Mouse (Mus musculus) heart, embryonic 15.5 days (tissue): ENCODE measurements around the gene Kif16b. TPM values are rescaled to one million over a fixed set of nuclear protein-coding genes. Genes with fewer than 3 reads are reported as not detected.

Source experiments
- ATAC-seq: fragments of 200-750 bp; cut with Nextera tagmentation; replicated peaks from 2 replicates; pipeline ENCODE4 v1.8.0; 2017; ENCODE audit warnings: low read depth, moderate TSS enrichment; ENCODE audit not compliant: insufficient number of reproducible peaks, insufficient read depth, low FRiP score
- H3K27ac ChIP-seq: fragments of 300-500 bp; sonication (generic); 2 replicates; pipeline ENCODE4 v1.5.1; 2015; ENCODE audit warnings: mild to moderate bottlenecking, inconsistent platforms
- H3K27me3 ChIP-seq: fragments of 300-500 bp; sonication (generic); 2 replicates; pipeline ENCODE4 v1.6.1; 2015; ENCODE audit warnings: inconsistent platforms
- H3K36me3 ChIP-seq: fragments of 300-500 bp; sonication (generic); 2 replicates; pipeline ENCODE4 v1.6.1; 2015; ENCODE audit warnings: mild to moderate bottlenecking, inconsistent platforms
- H3K4me1 ChIP-seq: fragments of 300-500 bp; sonication (generic); replicated peaks from 2 replicates; pipeline ENCODE4 v1.6.1; 2015; ENCODE audit warnings: inconsistent platforms
- H3K4me2 ChIP-seq: fragments of 300-500 bp; sonication (generic); 2 replicates; pipeline ENCODE4 v1.6.1; 2015; ENCODE audit warnings: inconsistent platforms, mild to moderate bottlenecking, moderate library complexity
- H3K4me3 ChIP-seq: fragments of 300-500 bp; sonication (generic); 2 replicates; pipeline ENCODE4 v1.5.1; 2015; ENCODE audit warnings: mild to moderate bottlenecking, inconsistent platforms
- H3K9ac ChIP-seq: fragments of 300-500 bp; sonication (generic); 2 replicates; pipeline ENCODE4 v1.6.1; 2015; ENCODE audit warnings: mild to moderate bottlenecking, inconsistent platforms
- H3K9me3 ChIP-seq: fragments of 300-500 bp; sonication (generic); replicated peaks from 2 replicates; pipeline ENCODE4 v1.6.1; 2016; ENCODE audit warnings: inconsistent platforms
- WGBS: fragments of 180-500 bp; shearing (Covaris S2); methylation state at CpG from one replicate; pipeline ENCODE4 v1.1.7; 2015; ENCODE audit warnings: mixed read lengths; 5-methylcytosine and 5-hydroxymethylcytosine counted together
- polyA plus RNA-seq: library from polyadenylated mRNA; unstranded; fragments of >200 nt; fragmentation: Nextera tagmentation; extraction: Ambion mirVana; gene quantifications from 2 replicates; pipeline ENCODE4 v1.2.1, GENCODE M21; 2015

The Kif16b gene
- polyA plus RNA-seq, 1 experiment from 2014 or later = 10.2 TPM

GRCm38 (mm10) chr2:142867481-142867880, 33.9 kb downstream of the Kif16b start:
- Histone ChIP-seq H3K9ac (no peak overlapping the region), H3K27ac (no peak overlapping the region), H3K36me3 (0 out of 2 replicates have a peak, but pooled peaks cover 3% of the 10 kb centered on the region), H3K4me3 (no peak overlapping the region), H3K27me3 (no peaks in the 10 kb centered on the region), H3K4me2 (no peak overlapping the region), H3K9me3 (no peaks in the 10 kb centered on the region), H3K4me1 (no peaks in the 10 kb centered on the region)
- WGBS = 93% methylated on average over 2 of the region's 2 CpGs
- ATAC-seq = no peak

DNA sequence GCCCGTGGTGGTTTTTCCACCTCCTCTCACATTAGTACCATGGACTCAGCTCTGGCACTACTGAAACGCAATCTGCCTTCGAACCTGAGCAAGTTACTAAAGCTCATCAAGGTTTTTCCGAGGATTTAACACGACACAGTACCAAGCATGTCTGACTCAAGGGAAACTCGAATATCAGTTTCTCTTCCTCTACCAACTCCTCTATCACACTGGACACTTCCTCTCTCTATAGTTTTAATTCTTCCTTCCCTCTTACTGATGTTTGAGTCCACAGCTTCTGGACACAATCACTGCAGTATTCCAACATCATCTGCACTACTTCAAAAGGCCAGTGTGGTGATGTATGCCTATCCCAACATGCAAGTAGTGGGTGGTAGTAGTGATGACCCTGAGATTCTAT, 40.3 kb downstream of the Kif16b start:
- Histone ChIP-seq H3K27ac (no peak overlapping the region), H3K4me2 (no peak overlapping the region), H3K4me3 (no peak overlapping the region), H3K9me3 (no peaks in the 10 kb centered on the region), H3K4me1 (no peaks in the 10 kb centered on the region), H3K27me3 (no peaks in the 10 kb centered on the region), H3K36me3 (0 out of 2 replicates have a peak, but pooled peaks cover 3% of the 10 kb centered on the region), H3K9ac (no peak overlapping the region)
- WGBS = 73% methylated on average over 6 of the region's 6 CpGs
- ATAC-seq = no peak

GRCm38 (mm10) chr2:142859452-142859851, 41.9 kb downstream of the Kif16b start:
- no peak for ATAC-seq

GRCm38 (mm10) chr2:142838775-142839174, 62.6 kb downstream of the Kif16b start:
- peak overlapping the region; percentile 39; the same call in 1 of the 2 replicates for H3K27ac ChIP-seq
- H3K27me3 ChIP-seq = no peaks in the 10 kb centered on the region
- no peak overlapping the region for H3K9ac ChIP-seq
- no peaks in the 10 kb centered on the region for H3K9me3 ChIP-seq
- no peaks in the 10 kb centered on the region for H3K4me1 ChIP-seq
- no peak for ATAC-seq
- no peak overlapping the region for H3K4me3 ChIP-seq
- no peaks in the 10 kb centered on the region for H3K36me3 ChIP-seq
- 66% methylated on average over 3 of the region's 3 CpGs for WGBS
- H3K4me2 ChIP-seq = no peak overlapping the region

More at GRCm38 (mm10) chr2:142859452-142859851, 41.9 kb downstream of the Kif16b start:
- no peak overlapping the region for H3K4me2 ChIP-seq
- H3K9ac ChIP-seq = no peak overlapping the region
- H3K36me3 ChIP-seq = 0 out of 2 replicates have a peak, but pooled peaks cover 3% of the 10 kb centered on the region
- WGBS = 63% methylated on average over 4 of the region's 4 CpGs
- H3K27ac ChIP-seq = no peak overlapping the region
- H3K4me3 ChIP-seq = no peak overlapping the region
- no peaks in the 10 kb centered on the region for H3K4me1 ChIP-seq
- H3K9me3 ChIP-seq = no peaks in the 10 kb centered on the region
- H3K27me3 ChIP-seq = no peaks in the 10 kb centered on the region

DNA sequence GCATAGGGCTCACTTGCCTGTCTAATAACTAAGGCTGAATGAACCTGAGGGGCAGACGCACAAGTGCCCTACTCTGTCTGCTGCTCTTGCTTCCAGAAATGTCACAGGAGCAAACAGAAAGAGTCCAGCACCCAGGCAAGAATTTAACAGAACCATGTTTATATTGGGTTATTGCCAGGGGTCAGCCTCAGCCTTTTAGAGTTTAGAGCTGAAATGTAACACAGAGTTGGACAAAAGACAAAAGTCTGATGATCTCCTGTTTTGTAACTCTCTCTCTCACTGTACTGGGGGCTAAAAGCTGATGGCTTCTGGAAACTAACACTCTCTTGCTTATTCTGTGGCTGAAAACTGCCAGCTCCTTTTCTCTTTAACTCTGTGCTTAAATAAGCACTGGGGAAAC, 63.2 kb downstream of the Kif16b start:
- Histone ChIP-seq H3K36me3 (no peaks in the 10 kb centered on the region), H3K27me3 (no peaks in the 10 kb centered on the region), H3K9ac (no peak overlapping the region), H3K4me2 (no peak overlapping the region), H3K4me1 (no peaks in the 10 kb centered on the region), H3K4me3 (no peak overlapping the region), H3K27ac (peak overlapping the region; percentile 39; the same call in 1 of the 2 replicates), H3K9me3 (no peaks in the 10 kb centered on the region)
- no peak; the same call in 1 of the 2 replicates for ATAC-seq
- 58% methylated on average over 1 of the region's 1 CpGs for WGBS

- Histone ChIP-seq H3K4me2 (no peak overlapping the region), H3K9ac (no peak overlapping the region), H3K27me3 (no peaks in the 10 kb centered on the region), H3K27ac (no peak overlapping the region), H3K36me3 (no peaks in the 10 kb centered on the region), H3K4me3 (no peak overlapping the region), H3K4me1 (no peaks in the 10 kb centered on the region), H3K9me3 (no peaks in the 10 kb centered on the region)
- WGBS = 82% methylated on average over 3 of the region's 3 CpGs
- no peak for ATAC-seq
Observed at GRCm38 (mm10) chr2:142834751-142835150, 66.6 kb downstream of the Kif16b start.

GRCm38 (mm10) chr2:142832617-142833422, 68.5 kb downstream of the Kif16b start:
- no peak for ATAC-seq
- H3K9me3 ChIP-seq = no peaks in the 10 kb centered on the region
- H3K27me3 ChIP-seq = no peaks in the 10 kb centered on the region
- H3K27ac ChIP-seq = no peak overlapping the region
- H3K4me1 ChIP-seq = no peaks in the 10 kb centered on the region
- WGBS = 80% methylated on average over 10 of the region's 10 CpGs
- no peaks in the 10 kb centered on the region for H3K36me3 ChIP-seq
- H3K4me3 ChIP-seq = no peak overlapping the region
- H3K4me2 ChIP-seq = no peak overlapping the region
- H3K9ac ChIP-seq = no peak overlapping the region

GRCm38 (mm10) chr2:142813033-142813432, 88.3 kb downstream of the Kif16b start:
- WGBS = 25% methylated on average over 2 of the region's 2 CpGs
- Histone ChIP-seq H3K27me3 (no peaks in the 10 kb centered on the region), H3K4me2 (no peak overlapping the region), H3K9me3 (no peaks in the 10 kb centered on the region), H3K4me3 (no peak overlapping the region), H3K36me3 (no peaks in the 10 kb centered on the region), H3K4me1 (no peaks in the 10 kb centered on the region), H3K9ac (no peak overlapping the region), H3K27ac (no peak overlapping the region)
- ATAC-seq = peak; percentile 66; the same call in 1 of the 2 replicates

DNA sequence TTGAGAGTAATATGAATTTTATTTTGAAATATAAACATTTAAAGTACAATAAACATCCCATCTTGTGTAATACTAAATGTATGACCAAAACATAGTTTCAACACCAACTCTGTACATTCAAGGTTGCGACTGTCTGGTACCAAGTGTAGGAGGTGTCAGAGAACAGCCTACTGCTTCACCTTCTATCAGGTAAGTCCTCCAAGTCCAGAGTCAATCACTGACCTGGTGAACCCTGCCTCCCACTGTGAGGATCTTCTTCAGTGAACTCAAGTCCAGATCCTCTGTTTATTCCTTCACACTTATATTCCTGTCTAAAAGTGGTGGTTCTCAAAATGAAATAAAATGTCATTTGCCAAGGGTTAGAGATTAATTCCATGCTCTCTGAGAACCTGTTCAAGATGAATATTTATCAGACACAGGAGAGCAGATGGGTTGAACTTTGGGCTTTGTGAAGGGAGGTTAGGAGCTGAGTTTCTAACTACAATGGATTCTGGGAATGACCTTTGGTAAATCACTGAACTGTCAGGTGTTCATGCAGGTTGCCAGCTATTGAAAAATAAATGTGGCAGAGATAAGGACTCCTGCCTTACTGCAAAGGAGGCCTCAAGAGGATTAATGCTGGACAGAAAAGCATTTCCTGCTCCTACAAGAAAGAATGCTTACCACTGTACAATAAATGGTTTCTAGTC, 97.4 kb downstream of the Kif16b start:
- Histone ChIP-seq H3K27me3 (no peaks in the 10 kb centered on the region), H3K27ac (no peak overlapping the region), H3K36me3 (no peaks in the 10 kb centered on the region), H3K4me2 (no peak overlapping the region), H3K4me3 (no peak overlapping the region), H3K9ac (no peak overlapping the region), H3K9me3 (no peaks in the 10 kb centered on the region), H3K4me1 (no peaks in the 10 kb centered on the region)
- WGBS = 97% methylated on average over 1 of the region's 1 CpGs
- no peak for ATAC-seq

GRCm38 (mm10) chr2:142797310-142797709, 104.0 kb downstream of the Kif16b start:
- H3K27me3 ChIP-seq = no peaks in the 10 kb centered on the region
- H3K4me2 ChIP-seq = no peak overlapping the region
- H3K27ac ChIP-seq = no peak overlapping the region
- no peak for ATAC-seq
- 66% methylated on average over 6 of the region's 6 CpGs for WGBS
- no peak overlapping the region for H3K9ac ChIP-seq
- H3K9me3 ChIP-seq = no peaks in the 10 kb centered on the region
- H3K4me1 ChIP-seq = no peaks in the 10 kb centered on the region
- H3K36me3 ChIP-seq = no peaks in the 10 kb centered on the region
- H3K4me3 ChIP-seq = no peak overlapping the region

DNA sequence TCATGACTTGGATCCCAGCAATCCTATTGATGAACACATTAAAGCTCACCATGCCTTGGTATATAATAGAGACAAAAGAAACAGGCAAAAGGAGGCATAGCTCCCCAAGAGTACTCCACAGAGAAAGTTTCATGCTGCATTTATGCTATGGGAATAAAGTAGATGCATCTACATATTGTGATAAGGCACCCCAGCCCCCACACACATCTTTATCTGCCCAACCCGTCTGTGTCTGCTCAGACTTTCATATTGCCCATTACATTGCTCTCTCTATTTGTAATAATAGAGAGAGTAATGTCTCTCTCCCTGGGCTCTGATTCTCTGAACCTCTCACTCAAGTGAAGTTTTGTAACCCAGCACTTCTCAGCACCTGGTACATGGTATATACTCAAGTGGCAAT, 126.0 kb downstream of the Kif16b start:
- H3K27ac ChIP-seq = no peak overlapping the region
- no peaks in the 10 kb centered on the region for H3K27me3 ChIP-seq
- no peaks in the 10 kb centered on the region; the same call in 1 of the 2 replicates for H3K4me1 ChIP-seq
- no peak overlapping the region for H3K4me2 ChIP-seq
- no peak overlapping the region for H3K4me3 ChIP-seq
- ATAC-seq = no peak
- 50% methylated on average over 1 of the region's 1 CpGs for WGBS
- H3K9me3 ChIP-seq = no peaks in the 10 kb centered on the region
- H3K9ac ChIP-seq = no peak overlapping the region
- no peaks in the 10 kb centered on the region for H3K36me3 ChIP-seq
